Mouse (Mus musculus): ENCODE measurements around the gene Serpina12. TPM values are rescaled to one million over a fixed set of nuclear protein-coding genes. Genes with fewer than 3 reads are reported as not detected.

Gene Serpina12
- not detected in 2 replicates for polyA plus RNA-seq (2015; fragmentation: Nextera tagmentation; extraction: Ambion mirVana)

GRCm38 (mm10) chr12:104044343-104044742, at the start of gene Serpina12:
Gene Serpina12, minus strand, starts transcription at chr12:104044443.
- Histone ChIP-seq H3K4me1 (no peaks in the 10 kb centered on the region), H3K36me3 (no peaks in the 10 kb centered on the region), H3K4me2 (no peak within 1 kb of the TSS), H3K27ac (no peak within 1 kb of the TSS), H3K9me3 (no peaks in the 10 kb centered on the region), H3K9ac (no peak within 1 kb of the TSS), H3K4me3 (no peak within 1 kb of the TSS), H3K27me3 (no peaks in the 10 kb centered on the region)
- 86% methylated on average over 7 of the region's 7 CpGs for WGBS
- ATAC-seq (ENCODE audit: insufficient number of reproducible peaks, insufficient read depth, low FRiP score, low TSS enrichment, low read depth) = no peak

DNA sequence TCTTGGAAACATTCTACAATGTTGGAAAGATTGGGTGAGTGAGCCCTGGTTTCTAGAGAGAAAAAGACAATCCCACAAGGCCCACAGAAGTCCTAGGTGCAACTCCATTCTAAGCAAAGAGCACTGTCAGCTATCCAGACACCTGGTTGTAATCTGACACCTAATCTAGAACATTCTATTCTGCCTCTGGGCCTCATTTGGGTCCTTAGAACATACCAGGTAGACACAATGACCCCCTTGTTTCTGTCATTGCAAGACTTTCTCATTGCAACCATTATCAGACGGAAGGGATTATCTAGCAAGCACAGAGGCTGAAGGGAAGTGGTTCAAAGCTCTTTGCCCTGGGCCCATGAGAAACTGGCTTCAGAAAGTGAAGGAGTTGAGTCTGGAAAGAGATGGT, 47.1 kb upstream of the Serpina12 start:
- H3K9me3 ChIP-seq = no peaks in the 10 kb centered on the region
- no peaks in the 10 kb centered on the region for H3K4me1 ChIP-seq
- no peak overlapping the region for H3K27ac ChIP-seq
- no peaks in the 10 kb centered on the region for H3K27me3 ChIP-seq
- H3K4me3 ChIP-seq = no peak overlapping the region
- H3K36me3 ChIP-seq = no peaks in the 10 kb centered on the region
- H3K4me2 ChIP-seq = no peak overlapping the region
- no peak overlapping the region for H3K9ac ChIP-seq
- WGBS = 68% methylated on average over 1 of the region's 1 CpGs
- ATAC-seq (ENCODE audit: insufficient number of reproducible peaks, insufficient read depth, low FRiP score, low TSS enrichment, low read depth) = no peak

DNA sequence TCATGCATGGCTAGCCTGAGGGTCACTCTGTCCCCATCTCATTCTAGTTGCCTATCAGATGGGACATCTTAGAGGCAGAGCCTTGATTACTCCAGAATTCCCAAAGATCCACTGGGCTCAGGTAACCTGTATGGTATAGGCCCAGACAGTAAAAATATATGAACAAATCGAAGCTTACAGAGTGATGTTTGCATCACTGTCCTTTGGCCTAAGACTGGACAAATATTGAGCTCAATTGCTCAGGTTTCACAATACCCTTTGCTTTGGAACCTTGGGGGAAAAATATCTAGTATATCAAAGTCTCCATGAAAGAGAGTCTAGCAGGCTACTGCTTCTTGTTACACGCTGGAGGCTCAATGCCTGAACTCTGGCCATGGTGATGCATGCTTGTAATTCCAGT, 45.9 kb upstream of the Serpina12 start:
- Histone ChIP-seq H3K4me3 (no peak overlapping the region), H3K4me1 (no peaks in the 10 kb centered on the region), H3K27me3 (no peaks in the 10 kb centered on the region), H3K27ac (no peak overlapping the region), H3K36me3 (no peaks in the 10 kb centered on the region), H3K9ac (no peak overlapping the region), H3K4me2 (no peak overlapping the region), H3K9me3 (no peaks in the 10 kb centered on the region)
- WGBS = 76% methylated on average over 2 of the region's 2 CpGs
- ATAC-seq (ENCODE audit: insufficient number of reproducible peaks, insufficient read depth, low FRiP score, low TSS enrichment, low read depth) = no peak

GRCm38 (mm10) chr12:104072286-104072685, 28.0 kb upstream of the Serpina12 start:
- WGBS = 64% methylated on average over 5 of the region's 5 CpGs
- H3K27me3 ChIP-seq = no peaks in the 10 kb centered on the region
- no peak overlapping the region for H3K9ac ChIP-seq
- no peaks in the 10 kb centered on the region for H3K36me3 ChIP-seq
- no peak overlapping the region for H3K4me2 ChIP-seq
- H3K27ac ChIP-seq = no peak overlapping the region
- no peaks in the 10 kb centered on the region for H3K9me3 ChIP-seq
- no peaks in the 10 kb centered on the region for H3K4me1 ChIP-seq
- H3K4me3 ChIP-seq = no peak overlapping the region
- ATAC-seq (ENCODE audit: insufficient number of reproducible peaks, insufficient read depth, low FRiP score, low TSS enrichment, low read depth) = no peak

- 45% methylated on average over 1 of the region's 1 CpGs for WGBS
- no peaks in the 10 kb centered on the region for H3K4me1 ChIP-seq
- H3K27me3 ChIP-seq = no peaks in the 10 kb centered on the region
- H3K9me3 ChIP-seq = no peaks in the 10 kb centered on the region
- H3K9ac ChIP-seq = no peak overlapping the region
- H3K4me2 ChIP-seq = no peak overlapping the region
- no peak for ATAC-seq (ENCODE audit: insufficient number of reproducible peaks, insufficient read depth, low FRiP score, low TSS enrichment, low read depth)
- no peaks in the 10 kb centered on the region for H3K36me3 ChIP-seq
- no peak overlapping the region for H3K4me3 ChIP-seq
- no peak overlapping the region for H3K27ac ChIP-seq
Measured at GRCm38 (mm10) chr12:104071708-104072107, 27.5 kb upstream of the Serpina12 start.

DNA sequence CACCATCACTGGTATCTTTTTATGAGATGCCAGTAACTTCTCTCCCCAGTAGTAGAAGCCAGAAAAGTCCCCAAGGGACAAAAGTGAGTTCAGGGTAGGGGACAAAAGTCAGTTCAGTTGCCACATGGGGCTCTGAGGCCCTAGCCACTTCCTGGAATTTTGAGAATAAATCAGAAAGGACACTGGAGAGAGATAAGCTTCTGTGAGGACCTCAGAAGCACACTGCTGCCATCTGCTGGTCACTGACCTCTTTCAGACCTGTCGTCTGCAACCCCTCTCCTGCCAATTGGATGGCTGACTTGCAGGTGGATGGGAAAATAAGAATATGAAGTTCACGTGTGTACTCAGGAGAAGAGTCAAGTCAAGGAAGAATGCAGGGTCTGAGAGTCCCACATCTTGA, 25.4 kb upstream of the Serpina12 start:
- no peaks in the 10 kb centered on the region for H3K36me3 ChIP-seq
- H3K9me3 ChIP-seq = no peaks in the 10 kb centered on the region
- H3K27ac ChIP-seq = no peak overlapping the region
- no peaks in the 10 kb centered on the region for H3K27me3 ChIP-seq
- no peak overlapping the region for H3K9ac ChIP-seq
- H3K4me2 ChIP-seq = no peak overlapping the region
- 3% methylated on average over 2 of the region's 2 CpGs for WGBS
- H3K4me3 ChIP-seq = no peak overlapping the region
- H3K4me1 ChIP-seq = no peaks in the 10 kb centered on the region
- no peak; the same call in 1 of the 2 replicates for ATAC-seq (ENCODE audit: insufficient number of reproducible peaks, insufficient read depth, low FRiP score, low TSS enrichment, low read depth)

DNA sequence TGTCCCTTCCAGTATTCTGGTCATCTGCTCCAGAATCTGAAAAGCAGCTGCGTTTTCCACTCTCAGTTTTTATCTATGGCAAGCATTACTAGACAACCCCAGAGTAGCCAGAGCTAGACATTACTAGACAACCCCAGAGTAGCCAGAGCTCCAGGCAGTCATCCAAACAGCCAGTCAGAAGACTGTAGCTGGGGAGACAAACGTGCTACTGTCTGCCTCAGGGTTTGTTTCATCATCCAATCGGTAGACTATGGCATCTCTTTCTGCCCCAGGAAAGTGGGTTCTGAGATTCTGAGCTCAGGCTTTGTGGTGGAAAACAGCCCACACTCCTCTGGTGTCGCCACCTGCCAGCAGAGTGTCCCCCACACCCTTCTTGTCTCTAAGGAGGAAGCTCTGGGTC, 23.3 kb upstream of the Serpina12 start:
- Histone ChIP-seq H3K4me2 (peak overlapping the region; percentile 24), H3K9ac (no peak overlapping the region), H3K4me1 (no peaks in the 10 kb centered on the region), H3K4me3 (peak overlapping the region; percentile 23), H3K27me3 (no peaks in the 10 kb centered on the region), H3K27ac (no peak overlapping the region), H3K36me3 (no peaks in the 10 kb centered on the region), H3K9me3 (no peaks in the 10 kb centered on the region)
- ATAC-seq (ENCODE audit: insufficient number of reproducible peaks, insufficient read depth, low FRiP score, low TSS enrichment, low read depth) = no peak
- 27% methylated on average over 4 of the region's 4 CpGs for WGBS

DNA sequence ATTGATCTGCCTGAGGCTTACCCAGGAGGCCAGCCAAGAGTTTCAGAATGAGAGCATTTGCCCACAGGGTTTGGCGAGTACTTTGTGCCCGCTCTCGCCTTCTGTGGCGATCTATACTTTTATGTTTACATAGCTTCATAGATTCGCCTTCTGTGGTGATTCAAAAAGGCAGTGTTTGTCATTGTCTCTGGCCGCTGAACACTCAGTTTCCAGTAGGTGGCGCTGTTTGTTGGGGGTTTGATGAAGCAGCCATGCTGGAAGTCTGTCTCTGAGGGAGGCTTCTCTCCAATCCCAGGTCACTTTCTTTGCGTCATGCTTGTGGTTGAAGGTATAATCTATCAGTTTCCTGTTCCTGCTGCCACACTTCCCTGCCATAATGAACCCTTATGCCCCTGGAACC, 22.0 kb upstream of the Serpina12 start:
- no peak overlapping the region for H3K27ac ChIP-seq
- 20% methylated on average over 8 of the region's 8 CpGs for WGBS

DNA sequence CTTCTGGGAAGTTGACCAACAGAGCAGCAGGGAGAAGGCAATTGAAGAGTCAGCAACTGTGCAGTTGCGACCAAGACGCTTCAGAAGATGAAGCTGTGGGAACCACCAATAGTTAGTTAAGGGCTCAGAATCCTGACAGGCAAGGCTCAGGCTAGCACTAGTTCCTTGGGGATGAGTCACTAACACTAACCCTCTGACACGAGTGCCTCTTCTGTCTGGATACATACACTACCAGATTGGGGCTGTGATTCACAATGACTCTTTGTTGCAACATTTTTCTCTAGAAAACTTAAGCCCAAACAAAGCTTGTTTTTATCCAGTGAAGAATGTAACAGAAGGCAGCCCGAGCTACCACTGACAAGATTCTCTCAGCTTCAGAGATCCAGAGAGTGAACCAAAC, 20.8 kb upstream of the Serpina12 start:
- no peak overlapping the region for H3K4me3 ChIP-seq
- no peak for ATAC-seq (ENCODE audit: insufficient number of reproducible peaks, insufficient read depth, low FRiP score, low TSS enrichment, low read depth)
- no peaks in the 10 kb centered on the region for H3K36me3 ChIP-seq
- H3K4me1 ChIP-seq = no peaks in the 10 kb centered on the region
- 71% methylated on average over 4 of the region's 4 CpGs for WGBS
- H3K9me3 ChIP-seq = no peaks in the 10 kb centered on the region
- H3K27ac ChIP-seq = no peak overlapping the region
- H3K9ac ChIP-seq = no peak overlapping the region
- no peak overlapping the region for H3K4me2 ChIP-seq
- H3K27me3 ChIP-seq = no peaks in the 10 kb centered on the region

More for the DNA sequence above, 22.0 kb upstream of the Serpina12 start:
- Histone ChIP-seq H3K36me3 (no peaks in the 10 kb centered on the region), H3K4me1 (no peaks in the 10 kb centered on the region), H3K27me3 (no peaks in the 10 kb centered on the region), H3K9ac (no peak overlapping the region), H3K4me2 (no peak overlapping the region), H3K4me3 (no peak overlapping the region), H3K9me3 (no peaks in the 10 kb centered on the region)
- no peak for ATAC-seq (ENCODE audit: insufficient number of reproducible peaks, insufficient read depth, low FRiP score, low TSS enrichment, low read depth)

DNA sequence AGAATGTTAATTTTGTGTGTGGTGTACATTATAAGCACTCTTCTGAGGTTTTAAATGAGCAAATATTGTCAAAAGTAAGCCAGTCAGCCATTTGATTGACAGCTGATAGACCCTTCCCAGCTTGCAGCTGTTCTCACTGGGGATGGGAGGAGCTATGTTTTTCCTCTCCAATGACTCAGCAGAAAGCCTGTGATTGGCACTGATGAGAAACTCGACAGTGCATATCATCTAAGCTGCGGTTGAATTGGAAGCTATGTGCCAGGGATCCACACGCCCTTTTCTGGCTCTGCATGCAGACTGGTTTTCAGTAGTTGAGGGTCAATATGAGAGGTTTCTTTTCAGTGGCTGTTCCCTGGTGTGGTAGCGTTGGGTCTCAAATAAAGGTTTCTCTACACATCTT, 20.3 kb upstream of the Serpina12 start:
- Histone ChIP-seq H3K36me3 (no peaks in the 10 kb centered on the region), H3K4me2 (no peak overlapping the region), H3K9ac (no peak overlapping the region), H3K4me3 (no peak overlapping the region), H3K4me1 (no peaks in the 10 kb centered on the region), H3K27ac (no peak overlapping the region), H3K9me3 (no peaks in the 10 kb centered on the region), H3K27me3 (no peaks in the 10 kb centered on the region)
- no peak for ATAC-seq (ENCODE audit: insufficient number of reproducible peaks, insufficient read depth, low FRiP score, low TSS enrichment, low read depth)
- WGBS = 73% methylated on average over 4 of the region's 4 CpGs

DNA sequence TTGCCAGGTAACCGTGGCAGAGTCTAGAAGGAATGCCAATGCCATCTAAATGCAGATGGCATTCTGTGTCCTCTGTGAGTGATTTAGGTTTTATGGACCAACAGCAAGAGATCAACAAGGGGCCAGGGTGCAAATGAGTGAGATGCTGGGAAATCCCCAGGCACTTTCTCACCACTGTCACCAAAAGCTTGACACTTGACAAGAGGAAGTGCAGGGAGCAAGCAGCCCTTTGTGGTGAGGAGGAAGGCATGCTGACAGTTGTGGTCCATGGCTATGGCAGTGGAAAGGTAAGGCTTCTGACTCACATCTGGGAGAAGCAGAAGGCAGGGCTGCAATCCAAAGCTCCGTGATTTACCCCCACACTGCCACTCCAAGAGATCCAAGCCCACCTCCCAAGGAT, 17.6 kb upstream of the Serpina12 start:
- Histone ChIP-seq H3K36me3 (no peaks in the 10 kb centered on the region), H3K9ac (no peak overlapping the region), H3K9me3 (no peaks in the 10 kb centered on the region), H3K27ac (no peak overlapping the region), H3K4me2 (no peak overlapping the region), H3K27me3 (no peaks in the 10 kb centered on the region), H3K4me3 (no peak overlapping the region), H3K4me1 (no peaks in the 10 kb centered on the region)
- WGBS = 51% methylated on average over 2 of the region's 2 CpGs
- no peak for ATAC-seq (ENCODE audit: insufficient number of reproducible peaks, insufficient read depth, low FRiP score, low TSS enrichment, low read depth)

- 77% methylated on average over 6 of the region's 6 CpGs for WGBS
Measured at GRCm38 (mm10) chr12:104060126-104060525, 15.9 kb upstream of the Serpina12 start.

GRCm38 (mm10) chr12:104057531-104057930, 13.3 kb upstream of the Serpina12 start:
- H3K9me3 ChIP-seq = no peaks in the 10 kb centered on the region
- H3K4me2 ChIP-seq = no peak overlapping the region
- no peaks in the 10 kb centered on the region for H3K27me3 ChIP-seq
- no peak overlapping the region for H3K4me3 ChIP-seq
- no peak overlapping the region for H3K27ac ChIP-seq
- no peak overlapping the region for H3K9ac ChIP-seq
- H3K4me1 ChIP-seq = no peaks in the 10 kb centered on the region
- WGBS = 84% methylated on average over 7 of the region's 7 CpGs
- ATAC-seq (ENCODE audit: insufficient number of reproducible peaks, insufficient read depth, low FRiP score, low TSS enrichment, low read depth) = no peak
- no peaks in the 10 kb centered on the region for H3K36me3 ChIP-seq

More at GRCm38 (mm10) chr12:104060126-104060525, 15.9 kb upstream of the Serpina12 start:
- no peaks in the 10 kb centered on the region for H3K9me3 ChIP-seq
- ATAC-seq (ENCODE audit: insufficient number of reproducible peaks, insufficient read depth, low FRiP score, low TSS enrichment, low read depth) = no peak
- no peaks in the 10 kb centered on the region for H3K4me1 ChIP-seq
- H3K4me3 ChIP-seq = no peak overlapping the region
- H3K9ac ChIP-seq = no peak overlapping the region
- no peaks in the 10 kb centered on the region for H3K36me3 ChIP-seq
- H3K27me3 ChIP-seq = no peaks in the 10 kb centered on the region
- H3K4me2 ChIP-seq = no peak overlapping the region
- no peak overlapping the region for H3K27ac ChIP-seq

All from embryonic facial prominence, embryonic 13.5 days (tissue).